ENCODE assay signal across 19 mouse cellular contexts in the genomic region with DNA sequence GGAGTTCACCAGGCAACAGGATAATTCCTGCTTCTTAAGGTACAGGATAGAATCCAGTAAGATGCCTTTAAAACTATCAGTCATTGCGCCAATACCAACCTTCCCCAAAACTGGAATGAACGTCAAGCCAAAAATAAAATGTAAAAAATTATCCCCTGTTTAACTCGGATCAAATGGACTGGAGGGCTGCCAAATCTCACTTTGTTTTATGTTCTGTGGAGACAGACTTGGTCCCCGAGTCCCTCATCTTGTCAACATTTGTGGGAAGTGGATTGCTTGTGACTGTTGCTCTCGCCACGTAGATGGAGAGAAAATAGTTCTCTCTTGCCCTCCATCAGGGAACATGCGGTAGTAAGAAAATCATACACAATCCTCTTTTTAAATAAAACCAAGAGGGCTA.
"Had no signal": no experiment of that assay in that cellular context is flagged by ENCODE, and none has a peak within 500 bp of the region (broad histone marks: within the 10 kb centered on the region; RNA-seq: fewer than 3 reads in every experiment).

No protein-coding gene starts in this region.

- H3K27me3 ChIP-seq: kidney, embryonic 15.5 days; liver, embryonic 12.5 days; liver, embryonic 15.5 days; midbrain, embryonic 12.5 days; midbrain, embryonic 15.5 days; neural tube, embryonic 12.5 days; neural tube, embryonic 15.5 days; stomach, embryonic 15.5 days had no signal

- H3K27ac ChIP-seq: hindbrain, postnatal 0 days; kidney, embryonic 15.5 days; limb, embryonic 12.5 days; liver, embryonic 12.5 days; liver, embryonic 15.5 days; macrophage; midbrain, embryonic 12.5 days; midbrain, embryonic 15.5 days; neural tube, embryonic 12.5 days; neural tube, embryonic 15.5 days; stomach, embryonic 15.5 days had no signal

- H3K4me3 ChIP-seq: kidney, embryonic 15.5 days; limb, embryonic 12.5 days; liver, embryonic 12.5 days; liver, embryonic 15.5 days; midbrain, embryonic 12.5 days; midbrain, embryonic 15.5 days; neural tube, embryonic 12.5 days; neural tube, embryonic 15.5 days; stomach, embryonic 15.5 days had no signal

- H3K36me3 ChIP-seq: kidney, embryonic 15.5 days; limb, embryonic 12.5 days; liver, embryonic 12.5 days; liver, embryonic 15.5 days; midbrain, embryonic 12.5 days; midbrain, embryonic 15.5 days; neural tube, embryonic 12.5 days; neural tube, embryonic 15.5 days; stomach, embryonic 15.5 days had no signal

- H3K9me3 ChIP-seq: kidney, embryonic 15.5 days; limb, embryonic 12.5 days; liver, embryonic 12.5 days; liver, embryonic 15.5 days; midbrain, embryonic 12.5 days; midbrain, embryonic 15.5 days; neural tube, embryonic 12.5 days; neural tube, embryonic 15.5 days; stomach, embryonic 15.5 days had no signal

- H3K4me1 ChIP-seq: liver, embryonic 12.5 days; liver, embryonic 15.5 days; midbrain, embryonic 12.5 days; midbrain, embryonic 15.5 days; neural tube, embryonic 12.5 days; neural tube, embryonic 15.5 days; stomach, embryonic 15.5 days had no signal

- DNase-seq: kidney, adult 2 months; kidney, postnatal 36 days; liver; lung, adult 18-20 months; spleen, adult 18-20 months had no signal

- H3K4me2 ChIP-seq: kidney, embryonic 15.5 days; limb, embryonic 12.5 days; liver, embryonic 12.5 days; liver, embryonic 15.5 days; midbrain, embryonic 12.5 days; midbrain, embryonic 15.5 days; neural tube, embryonic 12.5 days; neural tube, embryonic 15.5 days; stomach, embryonic 15.5 days had no signal

- ATAC-seq: hindbrain, postnatal 0 days; inflammation-experienced regulatory T-cells, adult 6 months; intestine, embryonic 16.5 days; liver, embryonic 12.5 days; lung, postnatal 0 days; midbrain, embryonic 15.5 days had no signal

- H3K9ac ChIP-seq: kidney, embryonic 15.5 days; limb, embryonic 12.5 days; liver, embryonic 12.5 days; liver, embryonic 15.5 days; midbrain, embryonic 12.5 days; midbrain, embryonic 15.5 days; neural tube, embryonic 12.5 days; neural tube, embryonic 15.5 days; stomach, embryonic 15.5 days had no signal
